Mouse (Mus musculus): ENCODE measurements around the gene A3galt2.

Gene A3galt2

GRCm38 (mm10) chr4:128727721-128728430, 27.3 kb upstream of the A3galt2 start:
- DNase-seq (ENCODE audit: low spot score in 2 of 2): no peak

DNA sequence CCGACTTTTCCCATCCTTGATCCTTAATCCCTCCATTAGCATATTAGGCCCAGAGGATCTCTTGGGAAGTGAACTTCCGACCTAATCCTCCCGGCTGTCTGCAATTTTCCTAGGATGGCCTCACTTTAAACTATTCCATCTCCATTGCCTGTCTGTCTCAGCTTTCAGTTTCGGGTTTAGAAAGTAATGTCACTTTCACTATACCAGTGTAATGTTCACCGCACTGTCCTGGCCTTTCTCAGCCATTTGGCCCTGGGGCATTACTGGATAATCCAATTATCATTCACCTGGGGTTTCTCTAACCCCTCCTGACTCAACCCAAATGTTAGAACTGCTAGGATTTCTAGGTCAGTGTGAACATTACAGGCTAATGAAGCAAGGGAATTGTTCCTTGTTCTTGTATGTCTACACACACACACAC, 26.7 kb upstream of the A3galt2 start:
- no peak for DNase-seq (ENCODE audit: low spot score in 2 of 2)

GRCm38 (mm10) chr4:128729033-128729708, 26.0 kb upstream of the A3galt2 start:
- no peak for DNase-seq (ENCODE audit: low spot score in 2 of 2)

GRCm38 (mm10) chr4:128729709-128730037, 25.5 kb upstream of the A3galt2 start:
- no peak for DNase-seq (ENCODE audit: low spot score in 2 of 2)

DNA sequence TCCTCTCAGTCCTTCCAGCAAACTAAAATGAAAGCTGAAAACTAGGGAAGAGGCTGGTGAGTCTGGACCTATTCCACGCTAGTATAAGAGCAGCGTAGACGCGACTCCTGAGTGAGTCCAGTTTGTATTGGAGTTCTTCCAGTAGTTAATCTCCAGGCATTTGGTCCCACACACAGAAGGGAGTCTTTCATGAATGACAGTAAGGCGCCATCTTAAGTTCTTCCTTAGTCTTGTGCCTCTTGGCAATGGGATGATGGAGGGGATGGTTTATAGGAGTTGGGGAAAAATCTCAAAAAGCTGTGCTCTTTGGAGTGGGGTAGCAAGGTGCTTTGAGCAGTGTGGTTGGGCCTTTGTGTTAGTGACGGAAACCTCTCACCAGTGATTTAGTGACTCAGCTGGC, 24.9 kb upstream of the A3galt2 start:
- no peak for DNase-seq (ENCODE audit: low spot score in 2 of 2)

- no peak for DNase-seq (ENCODE audit: low spot score in 2 of 2)
Measured at GRCm38 (mm10) chr4:128732794-128733193, 22.4 kb upstream of the A3galt2 start.

DNA sequence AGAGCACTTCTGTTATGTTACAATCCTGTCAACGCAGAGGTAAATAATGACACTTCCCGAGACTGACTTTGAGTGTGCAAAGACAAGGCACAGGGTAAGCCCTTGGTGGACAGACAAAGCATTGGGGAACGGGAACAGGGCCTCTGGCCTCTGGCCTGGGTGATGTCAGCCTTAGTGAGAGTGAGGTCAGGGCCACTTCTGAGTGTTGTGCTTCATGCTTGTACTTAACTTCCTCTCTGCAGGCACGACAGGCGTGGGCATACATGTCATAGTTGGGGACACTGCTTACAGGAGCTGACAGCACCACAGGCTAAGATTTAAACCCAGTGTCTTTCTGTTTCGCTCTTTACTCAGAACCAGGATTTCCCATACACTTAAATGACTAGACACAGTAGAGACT, 21.7 kb upstream of the A3galt2 start:
- no peak for DNase-seq (ENCODE audit: low spot score in 2 of 2)

DNA sequence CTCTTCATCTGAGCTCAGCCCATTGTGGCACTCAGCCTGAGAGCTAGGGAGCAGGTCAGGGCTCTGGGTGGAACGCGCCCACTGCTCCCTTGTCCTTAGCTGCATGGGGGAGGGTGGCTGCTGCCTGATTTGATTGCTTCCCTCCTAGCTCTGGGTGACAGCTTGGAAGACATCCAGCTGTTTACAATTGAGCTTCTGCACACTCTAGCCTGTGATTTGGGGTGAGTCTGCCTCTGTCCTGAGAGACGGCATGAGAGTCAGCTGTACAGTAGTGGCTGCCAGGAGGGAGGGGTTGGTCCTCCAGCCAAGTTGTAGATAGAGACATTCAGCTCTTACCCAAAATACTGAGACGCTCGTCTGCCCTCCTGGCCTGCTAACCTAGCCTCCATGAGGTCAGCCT, 20.9 kb upstream of the A3galt2 start:
- DNase-seq (ENCODE audit: low spot score in 2 of 2): peak in 1 of 2 experiments; percentile 59

DNA sequence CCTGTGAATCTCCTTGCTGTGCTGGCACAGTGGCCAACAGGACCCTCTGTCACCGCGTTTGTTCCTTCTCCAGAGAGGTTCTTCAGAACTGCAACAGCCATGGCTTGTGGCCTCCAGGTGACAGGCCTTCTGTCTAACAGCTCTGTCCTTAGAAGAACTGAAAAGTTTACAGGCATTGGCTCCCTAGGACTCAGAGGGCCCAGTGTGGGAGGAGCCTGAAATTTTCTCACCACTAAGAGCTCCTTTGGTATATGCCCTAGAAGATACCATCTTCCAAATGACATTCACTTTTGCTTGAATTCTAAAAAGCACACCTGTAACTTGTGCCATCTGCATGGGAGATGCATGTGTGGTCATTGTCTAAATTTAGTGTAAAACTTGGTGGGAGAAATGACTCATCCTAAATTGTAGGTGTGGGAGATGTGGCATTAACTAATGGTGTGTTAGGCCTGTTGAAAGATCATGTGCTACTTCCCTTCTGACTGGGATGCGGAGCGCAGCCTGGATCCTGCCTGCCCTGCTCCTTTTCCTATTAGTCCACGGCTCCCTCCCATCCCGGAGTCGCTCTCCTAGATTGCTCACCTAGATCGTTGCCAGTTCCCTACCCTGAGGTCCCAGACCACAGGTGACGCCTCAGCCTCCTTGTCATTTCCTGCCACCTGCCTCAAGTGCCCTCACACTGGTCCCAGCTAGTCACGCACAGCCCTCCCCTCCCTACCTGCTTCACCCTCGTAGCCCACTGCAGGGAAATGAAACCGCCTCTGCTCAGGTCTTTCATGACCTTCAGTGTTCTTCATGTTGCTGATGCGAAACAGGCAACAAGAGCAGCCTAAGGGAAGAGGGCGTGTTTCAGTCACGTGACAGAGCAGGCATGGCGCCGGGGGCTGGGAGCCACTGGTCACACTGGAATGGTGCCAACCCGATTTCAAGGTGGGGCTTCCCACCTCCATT, 20.2 kb upstream of the A3galt2 start:
- DNase-seq (ENCODE audit: low spot score in 2 of 2): no peak

DNA sequence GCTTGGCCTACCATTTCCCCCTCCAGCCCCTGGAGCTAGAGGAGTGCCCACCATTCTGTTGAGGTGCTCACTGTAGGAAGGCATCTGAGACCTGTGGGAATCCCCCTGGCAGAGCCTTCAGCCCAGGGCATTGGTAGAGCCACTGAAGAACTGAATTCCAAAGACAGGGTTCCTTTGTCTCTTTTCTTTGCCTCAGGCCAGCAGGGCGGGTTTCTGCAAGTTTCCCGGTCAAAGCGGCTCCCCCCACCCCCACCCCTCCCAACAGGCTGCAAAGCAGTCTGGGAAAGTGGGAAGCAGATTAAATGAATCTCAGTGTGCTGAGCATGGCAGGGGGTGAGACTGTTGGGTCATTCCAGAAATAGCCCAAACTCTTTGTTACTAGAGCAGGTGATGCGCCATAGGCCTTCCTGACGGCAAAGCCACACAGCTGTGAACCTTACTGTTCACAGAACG, 18.0 kb upstream of the A3galt2 start:
- no peak for DNase-seq (ENCODE audit: low spot score in 2 of 2)

GRCm38 (mm10) chr4:128737825-128738610, 17.1 kb upstream of the A3galt2 start:
- DNase-seq (ENCODE audit: low spot score in 2 of 2): no peak

DNA sequence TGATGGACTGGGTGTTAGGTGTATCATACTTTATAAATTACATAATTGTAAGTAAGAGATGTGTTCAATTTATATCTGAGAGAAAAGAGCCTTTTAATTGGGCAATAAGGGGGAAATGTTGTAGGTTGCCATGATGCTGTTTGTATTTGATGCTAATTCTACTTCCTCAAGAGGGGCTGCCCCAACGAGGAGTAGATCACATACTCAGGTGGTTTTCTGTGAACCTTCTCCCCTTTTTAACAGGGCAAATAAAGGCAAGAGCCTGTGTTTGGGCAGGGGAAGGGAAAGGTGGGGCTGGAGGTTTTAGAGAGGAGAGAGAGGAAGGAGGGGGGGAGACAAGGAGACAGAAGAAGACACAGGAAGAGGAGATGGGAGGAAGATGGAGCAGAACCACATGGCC, 14.3 kb upstream of the A3galt2 start:
- no peak for DNase-seq (ENCODE audit: low spot score in 2 of 2)

GRCm38 (mm10) chr4:128741906-128742305, 13.3 kb upstream of the A3galt2 start:
- no peak for DNase-seq (ENCODE audit: low spot score in 2 of 2)

GRCm38 (mm10) chr4:128742379-128742970, 12.7 kb upstream of the A3galt2 start:
- DNase-seq (ENCODE audit: low spot score in 2 of 2): no peak

- DNase-seq (ENCODE audit: low spot score in 2 of 2): no peak
Measured at GRCm38 (mm10) chr4:128743031-128743626, 12.0 kb upstream of the A3galt2 start.

DNA sequence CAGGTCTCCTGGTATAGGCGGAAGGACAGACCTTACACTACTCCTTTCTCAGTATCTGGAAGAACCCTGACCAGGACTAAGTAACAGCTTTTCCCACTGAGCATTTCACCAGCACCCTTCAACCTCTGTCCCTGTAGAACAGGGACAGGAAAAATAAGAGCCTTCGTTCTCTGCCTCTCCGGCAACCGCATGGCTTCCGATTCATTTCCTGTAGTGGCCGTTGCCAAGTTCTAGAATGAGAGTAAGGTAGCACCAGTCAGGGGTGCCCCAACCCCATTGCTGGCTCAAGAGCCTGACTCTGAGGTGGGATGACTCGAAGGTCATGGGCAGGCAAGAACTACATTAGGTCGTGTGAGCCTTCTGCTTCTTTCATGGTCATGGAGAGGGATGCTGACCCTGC, 10.0 kb upstream of the A3galt2 start:
- no peak for DNase-seq (ENCODE audit: low spot score in 2 of 2)

GRCm38 (mm10) chr4:128747614-128748270, 7.4 kb upstream of the A3galt2 start:
- DNase-seq (ENCODE audit: low spot score in 2 of 2): no peak

DNA sequence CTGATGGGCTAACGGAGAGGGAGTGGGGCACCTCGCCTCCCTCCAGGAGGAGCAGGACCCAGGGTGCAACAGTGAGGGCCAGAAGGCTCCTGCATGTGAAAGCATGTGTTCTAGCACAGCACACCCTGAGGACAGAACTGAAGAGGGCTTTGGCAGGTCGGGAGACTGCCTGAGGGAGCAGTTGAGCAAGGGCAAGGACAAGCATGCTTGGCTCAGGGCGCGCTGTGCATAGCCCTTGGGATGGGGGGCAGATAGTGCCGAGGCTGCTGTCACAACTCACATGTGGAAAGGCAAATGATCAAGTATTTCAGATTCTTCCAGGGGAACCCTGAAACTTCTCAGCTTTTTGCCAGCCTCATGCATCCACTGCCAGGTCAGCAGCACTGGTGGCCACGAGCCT, 6.9 kb upstream of the A3galt2 start:
- no peak for DNase-seq (ENCODE audit: low spot score in 2 of 2)

- DNase-seq (ENCODE audit: low spot score in 2 of 2): no peak
Measured at GRCm38 (mm10) chr4:128751006-128751405, 4.2 kb upstream of the A3galt2 start.

DNA sequence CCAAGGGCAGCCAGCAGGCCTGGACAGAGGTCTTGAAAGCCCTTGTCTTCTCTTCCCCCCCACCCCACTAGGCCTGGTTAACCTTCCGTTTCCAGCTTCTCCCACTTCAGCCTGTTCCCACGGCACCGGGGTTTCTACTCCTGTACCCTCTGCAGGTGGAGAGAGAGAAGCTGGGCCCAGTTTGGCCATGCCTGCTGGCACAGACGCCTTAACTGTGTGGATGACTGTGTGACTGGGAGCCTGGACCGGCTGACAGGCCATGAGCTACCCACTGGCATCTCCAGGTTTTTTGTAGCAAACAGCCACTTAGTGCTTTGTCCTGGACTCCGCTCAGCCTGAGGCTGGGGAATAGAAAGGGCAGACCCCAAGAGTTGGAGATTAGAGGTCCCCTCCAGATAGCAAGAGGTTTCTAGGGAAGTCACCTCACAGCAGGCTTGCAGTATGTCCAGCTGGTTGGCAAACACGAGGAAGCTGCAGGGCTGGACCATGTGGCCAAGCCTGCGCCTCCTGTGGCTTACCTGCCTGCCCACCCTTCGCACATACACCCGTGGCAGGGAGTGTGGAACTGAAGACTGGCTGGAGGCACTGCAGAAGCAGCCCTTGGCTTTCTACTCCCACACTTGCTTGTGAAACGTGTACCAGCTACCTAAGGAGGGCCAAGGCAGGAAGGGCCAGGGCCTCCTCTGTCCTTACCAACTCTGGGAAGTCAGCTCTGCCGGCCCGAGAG, 3.0 kb upstream of the A3galt2 start:
- DNase-seq (ENCODE audit: low spot score in 2 of 2): no peak

All from urinary bladder, postnatal 4 days (tissue).